Comparison of ENCODE assay signal across 19 mouse cellular contexts in genomic region chr16:72937183-72937582, GRCm38 (mm10).
DNase-seq lines count a peak whose midpoint lies in the region; ATAC-seq and TF ChIP-seq lines count a peak whose summit lies in the region.
"Had no signal": no experiment of that assay in that cellular context is flagged by ENCODE, and none has a peak within 500 bp of the region (broad histone marks: within the 10 kb centered on the region; RNA-seq: fewer than 3 reads in every experiment).

No protein-coding gene starts in this region.

- H3K36me3 ChIP-seq in forebrain, embryonic 16.5 days (ENCODE audit: control insufficient read depth, insufficient read depth): no peaks in the 10 kb centered on the region
- no peaks in the 10 kb centered on the region for H3K36me3 ChIP-seq in forebrain, embryonic 10.5 days (replicated peaks)
- H3K36me3 ChIP-seq in lung, embryonic 14.5 days (ENCODE audit: insufficient read depth): no peaks in the 10 kb centered on the region
- no peaks in the 10 kb centered on the region for H3K36me3 ChIP-seq in midbrain, postnatal 0 days (ENCODE audit: insufficient read depth, low read length)
- H3K36me3 ChIP-seq in midbrain, embryonic 16.5 days (ENCODE audit: control insufficient read depth, insufficient read depth, low read length): no peaks in the 10 kb centered on the region
- no peaks in the 10 kb centered on the region for H3K36me3 ChIP-seq in embryonic facial prominence, embryonic 15.5 days
- H3K36me3 ChIP-seq: hindbrain, embryonic 13.5 days; intestine, embryonic 15.5 days had no signal

- H3K4me1 ChIP-seq in forebrain, embryonic 16.5 days (replicated peaks; ENCODE audit: control insufficient read depth, insufficient read depth, low read length): peaks cover 9% of the 10 kb centered on the region
- H3K4me1 ChIP-seq in forebrain, embryonic 10.5 days: 0 out of 2 replicates have a peak, but pooled peaks cover 3% of the 10 kb centered on the region
- H3K4me1 ChIP-seq in lung, embryonic 14.5 days (ENCODE audit: insufficient read depth): no peaks in the 10 kb centered on the region
- H3K4me1 ChIP-seq in midbrain, postnatal 0 days (ENCODE audit: insufficient read depth, low read length): no peaks in the 10 kb centered on the region
- peaks cover 2% of the 10 kb centered on the region; the same call in 1 of the 2 replicates for H3K4me1 ChIP-seq in midbrain, embryonic 16.5 days (ENCODE audit: control insufficient read depth, insufficient read depth, low read length)
- H3K4me1 ChIP-seq in embryonic facial prominence, embryonic 15.5 days: 0 out of 2 replicates have a peak, but pooled peaks cover 3% of the 10 kb centered on the region

- no peak overlapping the region for H3K9ac ChIP-seq in forebrain, embryonic 16.5 days (replicated peaks; ENCODE audit: low read depth, low read length)
- H3K9ac ChIP-seq in lung, embryonic 14.5 days: no peak overlapping the region
- H3K9ac ChIP-seq in midbrain, postnatal 0 days (replicated peaks; ENCODE audit: low read length, poor library complexity, severe bottlenecking): no peak overlapping the region
- no peak overlapping the region for H3K9ac ChIP-seq in midbrain, embryonic 16.5 days (ENCODE audit: low read depth, low read length)
- no peak overlapping the region for H3K9ac ChIP-seq in embryonic facial prominence, embryonic 15.5 days
- H3K9ac ChIP-seq: hindbrain, embryonic 13.5 days; intestine, embryonic 15.5 days had no signal

- no peak overlapping the region for H3K4me2 ChIP-seq in forebrain, embryonic 16.5 days (ENCODE audit: low read length)
- H3K4me2 ChIP-seq in lung, embryonic 14.5 days: no peak overlapping the region
- no peak overlapping the region for H3K4me2 ChIP-seq in midbrain, postnatal 0 days (ENCODE audit: low read depth, low read length, poor library complexity, severe bottlenecking)
- no peak overlapping the region for H3K4me2 ChIP-seq in midbrain, embryonic 16.5 days (ENCODE audit: low read length)
- no peak overlapping the region for H3K4me2 ChIP-seq in embryonic facial prominence, embryonic 15.5 days (replicated peaks)
- H3K4me2 ChIP-seq: hindbrain, embryonic 13.5 days; intestine, embryonic 15.5 days had no signal

- no peaks in the 10 kb centered on the region for H3K27me3 ChIP-seq in forebrain, embryonic 16.5 days (replicated peaks; ENCODE audit: control insufficient read depth, insufficient read depth, low read length)
- no peaks in the 10 kb centered on the region for H3K27me3 ChIP-seq in forebrain, embryonic 10.5 days (ENCODE audit: poor library complexity, severe bottlenecking)
- H3K27me3 ChIP-seq in lung, embryonic 14.5 days (ENCODE audit: insufficient read depth, low read length): no peaks in the 10 kb centered on the region
- no peaks in the 10 kb centered on the region for H3K27me3 ChIP-seq in midbrain, postnatal 0 days (ENCODE audit: insufficient read depth, low read length)
- H3K27me3 ChIP-seq in midbrain, embryonic 16.5 days (ENCODE audit: control insufficient read depth, insufficient read depth, low read depth, low read length): no peaks in the 10 kb centered on the region
- no peaks in the 10 kb centered on the region for H3K27me3 ChIP-seq in embryonic facial prominence, embryonic 15.5 days
- H3K27me3 ChIP-seq: hindbrain, embryonic 13.5 days; intestine, embryonic 15.5 days had no signal

- no peak for DNase-seq in forebrain, embryonic 10.5 days (ENCODE audit: extremely low spot score, low spot score)
- DNase-seq in lung, embryonic 14.5 days: peak; percentile 56
- DNase-seq in lung, postnatal 14 days: no peak
- peak; percentile 30 for DNase-seq in midbrain, postnatal 0 days (ENCODE audit: low spot score)
- DNase-seq in embryo, embryonic 10.5 days (ENCODE audit: low spot score): no peak
- DNase-seq: adrenal gland, adult 2 months; adrenal gland, postnatal 25 days; cerebellum, adult 2 months; cerebellum, postnatal 10 days; embryo, embryonic 11 days; gastrocnemius, postnatal 36 days; heart, adult 11 months; heart, postnatal 10 days; heart, postnatal 4 days had no signal

- H3K9me3 ChIP-seq in forebrain, embryonic 16.5 days (ENCODE audit: control insufficient read depth, low read length): no peaks in the 10 kb centered on the region
- no peaks in the 10 kb centered on the region for H3K9me3 ChIP-seq in forebrain, embryonic 10.5 days
- H3K9me3 ChIP-seq in lung, embryonic 14.5 days (ENCODE audit: low read depth, low read length): no peaks in the 10 kb centered on the region
- H3K9me3 ChIP-seq in midbrain, postnatal 0 days (ENCODE audit: low read length): no peaks in the 10 kb centered on the region
- no peaks in the 10 kb centered on the region for H3K9me3 ChIP-seq in midbrain, embryonic 16.5 days (replicated peaks; ENCODE audit: control insufficient read depth, low read length, poor library complexity, severe bottlenecking)
- no peaks in the 10 kb centered on the region for H3K9me3 ChIP-seq in embryonic facial prominence, embryonic 15.5 days (replicated peaks)
- H3K9me3 ChIP-seq: hindbrain, embryonic 13.5 days; intestine, embryonic 15.5 days had no signal

- 36% methylated on average over 3 of the region's 3 CpGs for WGBS in forebrain, embryonic 16.5 days
- 83% methylated on average over 3 of the region's 3 CpGs for WGBS in forebrain, embryonic 10.5 days
- 35% methylated on average over 3 of the region's 3 CpGs for WGBS in lung, embryonic 14.5 days
- WGBS in midbrain, postnatal 0 days: 34% methylated on average over 3 of the region's 3 CpGs
- WGBS in midbrain, embryonic 16.5 days: 36% methylated on average over 3 of the region's 3 CpGs
- WGBS in embryonic facial prominence, embryonic 15.5 days: 33% methylated on average over 3 of the region's 3 CpGs

- H3K4me3 ChIP-seq in forebrain, embryonic 16.5 days (replicated peaks; ENCODE audit: low read length): no peak overlapping the region
- H3K4me3 ChIP-seq in forebrain, embryonic 10.5 days: no peak overlapping the region
- no peak overlapping the region for H3K4me3 ChIP-seq in lung, embryonic 14.5 days (ENCODE audit: low read depth, low read length)
- H3K4me3 ChIP-seq in midbrain, postnatal 0 days (ENCODE audit: low read depth, low read length): no peak overlapping the region
- H3K4me3 ChIP-seq in midbrain, embryonic 16.5 days (ENCODE audit: low read depth, low read length): no peak overlapping the region
- H3K4me3 ChIP-seq in embryonic facial prominence, embryonic 15.5 days (replicated peaks): no peak overlapping the region
- H3K4me3 ChIP-seq: hindbrain, embryonic 13.5 days; intestine, embryonic 15.5 days had no signal

- ATAC-seq in forebrain, embryonic 16.5 days: peak; percentile 75
- no peak for ATAC-seq in lung, embryonic 14.5 days (ENCODE audit: insufficient read depth)
- no peak for ATAC-seq in midbrain, postnatal 0 days (ENCODE audit: low FRiP score)
- ATAC-seq in midbrain, embryonic 16.5 days: no peak
- no peak for ATAC-seq in embryonic facial prominence, embryonic 15.5 days (ENCODE audit: insufficient number of reproducible peaks, low FRiP score, low TSS enrichment, low read depth)
- ATAC-seq: intestine, embryonic 15.5 days had no signal

- 0 out of 2 replicates have a peak overlapping the region, but pooled peaks have one; percentile 27 for H3K27ac ChIP-seq in forebrain, embryonic 16.5 days (ENCODE audit: low read length)
- H3K27ac ChIP-seq in forebrain, embryonic 10.5 days: no peak overlapping the region
- H3K27ac ChIP-seq in lung, embryonic 14.5 days (ENCODE audit: low read depth): 0 out of 2 replicates have a peak overlapping the region, but pooled peaks have one; percentile 18
- H3K27ac ChIP-seq in midbrain, postnatal 0 days (ENCODE audit: low read depth, low read length): no peak overlapping the region
- no peak overlapping the region for H3K27ac ChIP-seq in midbrain, embryonic 16.5 days (ENCODE audit: low read length)
- 0 out of 2 replicates have a peak overlapping the region, but pooled peaks have one; percentile 25 for H3K27ac ChIP-seq in embryonic facial prominence, embryonic 15.5 days (replicated peaks)
- H3K27ac ChIP-seq: hindbrain, embryonic 13.5 days; intestine, embryonic 15.5 days had no signal

- TF ChIP-seq CTCF in lung, embryonic 14.5 days (IDR thresholded peaks at IDR 0.05; ENCODE audit: low read depth): no peak
- TF ChIP-seq CTCF in midbrain, postnatal 0 days (IDR thresholded peaks at IDR 0.05): no peak

Comparison
In these comparisons a context has a peak if more than half of its experiments do, and no peak if none do; other contexts are left out.
1. H3K27ac ChIP-seq: peak in forebrain, embryonic 16.5 days (single experiment), lung, embryonic 14.5 days (single experiment) and embryonic facial prominence, embryonic 15.5 days (single experiment); none in forebrain, embryonic 10.5 days (single experiment), midbrain, postnatal 0 days (single experiment) and midbrain, embryonic 16.5 days (single experiment).
2. DNase-seq: peak in lung, embryonic 14.5 days (single experiment) and midbrain, postnatal 0 days (single experiment); none in forebrain, embryonic 10.5 days (single experiment), lung, postnatal 14 days (single experiment) and embryo, embryonic 10.5 days (single experiment).